12 mouse cellular contexts compared by ENCODE assay signal in genomic region chr7:28930320-28931031, GRCm38 (mm10). TPM values are rescaled to one million over a fixed set of nuclear protein-coding genes. Genes with fewer than 3 reads are reported as not detected.
DNase-seq lines count a peak whose midpoint lies in the region; ATAC-seq and TF ChIP-seq lines count a peak whose summit lies in the region.
"Had no signal": no experiment of that assay in that cellular context is flagged by ENCODE, and none has a peak within 500 bp of the region (broad histone marks: within the 10 kb centered on the region; RNA-seq: fewer than 3 reads in every experiment).

No protein-coding gene starts in this region.

- 61% methylated on average over 5 of the region's 5 CpGs for WGBS in heart, embryonic 10.5 days
- 35% methylated on average over 5 of the region's 5 CpGs for WGBS in lung, embryonic 16.5 days
- 31% methylated on average over 5 of the region's 5 CpGs for WGBS in lung, adult 2 months
- WGBS in small intestine, adult 2 months: 10% methylated on average over 5 of the region's 5 CpGs

- TF ChIP-seq CTCF in lung, adult 2 months (IDR thresholded peaks at IDR 0.05; ENCODE audit: insufficient read depth, low read length): no peak
- no peak for TF ChIP-seq CTCF in embryonic fibroblast, embryonic 13.5 days (IDR thresholded peaks at IDR 0.05; ENCODE audit: borderline replicate concordance, insufficient read depth, low read length)
- TF ChIP-seq CTCF in small intestine, adult 2 months (IDR thresholded peaks at IDR 0.05; ENCODE audit: extremely low read depth, insufficient read length, insufficient replicate concordance, low read depth, low read length): no peak

- H3K4me3 ChIP-seq in heart, embryonic 10.5 days: no peak overlapping the region
- H3K4me3 ChIP-seq in lung, embryonic 16.5 days (ENCODE audit: low read length): no peak overlapping the region
- no peak overlapping the region for H3K4me3 ChIP-seq in lung, adult 2 months (replicated peaks; ENCODE audit: extremely low read depth, low read depth, low read length)
- no peak overlapping the region for H3K4me3 ChIP-seq in embryonic fibroblast, embryonic 13.5 days (ENCODE audit: insufficient read depth, low read length)
- H3K4me3 ChIP-seq in small intestine, adult 2 months (ENCODE audit: low read depth, low read length): no peak overlapping the region
- H3K4me3 ChIP-seq: neural tube, embryonic 12.5 days had no signal

- no peaks in the 10 kb centered on the region for H3K27me3 ChIP-seq in heart, embryonic 10.5 days (ENCODE audit: insufficient read depth, poor library complexity, severe bottlenecking)
- H3K27me3 ChIP-seq in lung, embryonic 16.5 days (ENCODE audit: control insufficient read depth, insufficient read depth, low read depth, low read length): no peaks in the 10 kb centered on the region
- no peaks in the 10 kb centered on the region for H3K27me3 ChIP-seq in small intestine, adult 2 months (ENCODE audit: control insufficient read depth, insufficient read depth, low read length)
- H3K27me3 ChIP-seq: neural tube, embryonic 12.5 days had no signal

- H3K4me2 ChIP-seq in lung, embryonic 16.5 days (ENCODE audit: low read depth, low read length): no peak overlapping the region
- H3K4me2 ChIP-seq: neural tube, embryonic 12.5 days had no signal

- DNase-seq in heart, embryonic 10.5 days (ENCODE audit: low spot score): no peak
- DNase-seq in heart, postnatal 25 days (ENCODE audit: low spot score): no peak
- DNase-seq in lung, adult 2 months: no peak
- DNase-seq in right cerebral cortex, adult 2 months (ENCODE audit: low spot score in 2 of 2): no peak
- no peak for DNase-seq in frontal cortex, postnatal 10 days (ENCODE audit: low spot score in 2 of 2)
- DNase-seq: cerebellum, adult 9-11 months; gastrocnemius, postnatal 10 days; thymus, postnatal 14 days had no signal

- ATAC-seq in lung, embryonic 16.5 days (ENCODE audit: low read depth): 0 out of 2 replicates have a peak, but pooled peaks have one; percentile 26

- H3K4me1 ChIP-seq in heart, embryonic 10.5 days: peaks cover 75% of the 10 kb centered on the region
- H3K4me1 ChIP-seq in lung, embryonic 16.5 days (replicated peaks; ENCODE audit: control insufficient read depth, insufficient read depth, low read length): peaks cover 48% of the 10 kb centered on the region
- H3K4me1 ChIP-seq in lung, adult 2 months (ENCODE audit: control insufficient read depth, insufficient read depth, low read length): peaks cover 34% of the 10 kb centered on the region
- peaks cover 41% of the 10 kb centered on the region for H3K4me1 ChIP-seq in embryonic fibroblast, embryonic 13.5 days (ENCODE audit: control insufficient read depth, insufficient read depth, low read length)
- peaks cover 54% of the 10 kb centered on the region for H3K4me1 ChIP-seq in small intestine, adult 2 months (ENCODE audit: control insufficient read depth, insufficient read depth, insufficient read length, low read length)

- peaks cover 19% of the 10 kb centered on the region for H3K36me3 ChIP-seq in heart, embryonic 10.5 days
- H3K36me3 ChIP-seq in lung, embryonic 16.5 days (ENCODE audit: control insufficient read depth, insufficient read depth, low read length): no peaks in the 10 kb centered on the region
- peaks cover 16% of the 10 kb centered on the region for H3K36me3 ChIP-seq in small intestine, adult 2 months (ENCODE audit: control insufficient read depth, insufficient read depth, low read length)

- TF ChIP-seq POLR2A in lung, adult 2 months (IDR thresholded peaks at IDR 0.05; ENCODE audit: borderline replicate concordance, extremely low read depth, low read depth, low read length): no peak
- TF ChIP-seq POLR2A in embryonic fibroblast, embryonic 13.5 days (IDR thresholded peaks at IDR 0.05; ENCODE audit: low read depth, low read length): peak; percentile 40
- TF ChIP-seq POLR2A in small intestine, adult 2 months (IDR thresholded peaks at IDR 0.05; ENCODE audit: low read depth, low read length): no peak

- peak overlapping the region; percentile 72 for H3K27ac ChIP-seq in heart, embryonic 10.5 days
- H3K27ac ChIP-seq in lung, embryonic 16.5 days (ENCODE audit: low read length): peak overlapping the region; percentile 68
- peak overlapping the region; percentile 99 for H3K27ac ChIP-seq in embryonic fibroblast, embryonic 13.5 days (ENCODE audit: insufficient read depth, low read length)
- peak overlapping the region; percentile 99 for H3K27ac ChIP-seq in small intestine, adult 2 months (ENCODE audit: insufficient read depth, low read depth, low read length)
- H3K27ac ChIP-seq: neural tube, embryonic 12.5 days had no signal

- H3K9me3 ChIP-seq in heart, embryonic 10.5 days: no peaks in the 10 kb centered on the region
- no peaks in the 10 kb centered on the region for H3K9me3 ChIP-seq in lung, embryonic 16.5 days (ENCODE audit: control insufficient read depth, low read length)
- H3K9me3 ChIP-seq: neural tube, embryonic 12.5 days had no signal

- intact Hi-C loops in heart, postnatal 25 days (cut with DNase I): loop anchor here (2.0 kb wide), 1 partner anchor 22 kb away; no protein-coding TSS in a partner anchor

- no peak overlapping the region; the same call in 1 of the 2 replicates for H3K9ac ChIP-seq in lung, embryonic 16.5 days (ENCODE audit: low read length)
- H3K9ac ChIP-seq: neural tube, embryonic 12.5 days had no signal

RNA-seq across cellular contexts. Expression of gene Actn4, which starts 31.7 kb away (rescaled TPM):
- polyA plus RNA-seq in heart, embryonic 10.5 days (2016; fragmentation: Nextera tagmentation; extraction: Ambion mirVana): 319 and 371 TPM in 2 replicates
- total RNA-seq in heart, postnatal 25 days (2021): 100 to 1,000 TPM in 1 of 2 experiments, 10 to 100 TPM in 1; 77.0 to 101 TPM
- polyA plus RNA-seq in lung, embryonic 16.5 days (2015; fragmentation: Nextera tagmentation; extraction: Ambion mirVana): 313 and 319 TPM in 2 replicates
- polyA plus RNA-seq in lung, adult 2 months (2012; rRNA removed): 314 and 324 TPM in 2 replicates
- polyA plus RNA-seq in embryonic fibroblast, embryonic 13.5 days (2011; ENCODE audit: insufficient read length, low read depth, missing spikeins): 446 and 575 TPM in 2 replicates
- 506 and 1,069 TPM in 2 replicates for polyA plus RNA-seq in small intestine, adult 2 months (2012; rRNA removed)

RNA-seq across cellular contexts. Expression of gene Capn12, which starts 49.3 kb away (rescaled TPM):
- 0.20 and 0.34 TPM in 2 replicates for polyA plus RNA-seq in heart, embryonic 10.5 days (2016; fragmentation: Nextera tagmentation; extraction: Ambion mirVana)
- under 1 TPM; 0.08 to 0.22 TPM for total RNA-seq in heart, postnatal 25 days (2021)
- 0.43 and 0.49 TPM in 2 replicates for polyA plus RNA-seq in lung, embryonic 16.5 days (2015; fragmentation: Nextera tagmentation; extraction: Ambion mirVana)
- polyA plus RNA-seq in lung, adult 2 months (2012; rRNA removed): 0.05 and 1.3 TPM in 2 replicates
- polyA plus RNA-seq in embryonic fibroblast, embryonic 13.5 days (2011; ENCODE audit: insufficient read length, low read depth, missing spikeins): 0.23 TPM in 1 of 2 replicates, not detected in the other
- 0.08 and 0.10 TPM in 2 replicates for polyA plus RNA-seq in small intestine, adult 2 months (2012; rRNA removed)

RNA-seq across cellular contexts. Expression of gene Eif3k, which starts 51.2 kb away (rescaled TPM):
- polyA plus RNA-seq in heart, embryonic 10.5 days (2016; fragmentation: Nextera tagmentation; extraction: Ambion mirVana): 289 and 329 TPM in 2 replicates
- total RNA-seq in heart, postnatal 25 days (2021): 100 to 1,000 TPM; 148 to 164 TPM
- polyA plus RNA-seq in lung, embryonic 16.5 days (2015; fragmentation: Nextera tagmentation; extraction: Ambion mirVana): 366 and 367 TPM in 2 replicates
- polyA plus RNA-seq in lung, adult 2 months (2012; rRNA removed): 175 and 234 TPM in 2 replicates
- 328 and 347 TPM in 2 replicates for polyA plus RNA-seq in embryonic fibroblast, embryonic 13.5 days (2011; ENCODE audit: insufficient read length, low read depth, missing spikeins)
- 135 and 169 TPM in 2 replicates for polyA plus RNA-seq in small intestine, adult 2 months (2012; rRNA removed)

RNA-seq across cellular contexts. Expression of gene Map4k1, which starts 51.4 kb away (rescaled TPM):
- 9.9 and 14.3 TPM in 2 replicates for polyA plus RNA-seq in heart, embryonic 10.5 days (2016; fragmentation: Nextera tagmentation; extraction: Ambion mirVana)
- 1 to 10 TPM in 1 of 2 experiments, under 1 TPM in 1; 0.44 to 1.3 TPM for total RNA-seq in heart, postnatal 25 days (2021)
- 8.9 and 10.7 TPM in 2 replicates for polyA plus RNA-seq in lung, embryonic 16.5 days (2015; fragmentation: Nextera tagmentation; extraction: Ambion mirVana)
- 16.7 and 17.0 TPM in 2 replicates for polyA plus RNA-seq in lung, adult 2 months (2012; rRNA removed)
- polyA plus RNA-seq in embryonic fibroblast, embryonic 13.5 days (2011; ENCODE audit: insufficient read length, low read depth, missing spikeins): 2.0 and 2.2 TPM in 2 replicates
- 11.1 and 21.3 TPM in 2 replicates for polyA plus RNA-seq in small intestine, adult 2 months (2012; rRNA removed)
